Mouse (Mus musculus): ENCODE measurements at regions not wholly inside any gene's neighbourhood (a gene's known extent, or its start where the extent isn't known, plus 50 kb on each side); places are given as distances from the start of the nearest gene placed in this dataset.
"Not testable (repeated sequence)": the region's sequence is repeated elsewhere in the genome, so short reads cannot be mapped to it uniquely, and the experiment has no call there.

- no peak for ATAC-seq (ENCODE audit: insufficient number of reproducible peaks, low FRiP score, low TSS enrichment)
These were observed 167.0 kb upstream of the Ndn start for GRCm38 (mm10) chr7:62179387-62179786.

- ATAC-seq (ENCODE audit: insufficient number of reproducible peaks, low FRiP score, low TSS enrichment): no peak
These were observed 137.8 kb upstream of the Ndn start for GRCm38 (mm10) chr7:62208529-62208928.

- ATAC-seq (ENCODE audit: insufficient number of reproducible peaks, low FRiP score, low TSS enrichment): peak; percentile 61; the same call in 1 of the 2 replicates
These were observed 137.2 kb upstream of the Ndn start for GRCm38 (mm10) chr7:62209117-62209700.

GRCm38 (mm10) chr7:62225184-62225583 is 121.2 kb upstream of the Ndn start:
- ATAC-seq (ENCODE audit: insufficient number of reproducible peaks, low FRiP score, low TSS enrichment): no peak

GRCm38 (mm10) chr7:62227727-62228126 is 118.6 kb upstream of the Ndn start:
- ATAC-seq (ENCODE audit: insufficient number of reproducible peaks, low FRiP score, low TSS enrichment): no peak

GRCm38 (mm10) chr7:62230713-62231112 is 115.7 kb upstream of the Ndn start:
- ATAC-seq (ENCODE audit: insufficient number of reproducible peaks, low FRiP score, low TSS enrichment): no peak

GRCm38 (mm10) chr7:62231120-62231574 is 115.2 kb upstream of the Ndn start:
- no peak for ATAC-seq (ENCODE audit: insufficient number of reproducible peaks, low FRiP score, low TSS enrichment)

- ATAC-seq (ENCODE audit: insufficient number of reproducible peaks, low FRiP score, low TSS enrichment): no peak
These were observed 114.3 kb upstream of the Ndn start for GRCm38 (mm10) chr7:62232076-62232475.

- no peak for ATAC-seq (ENCODE audit: insufficient number of reproducible peaks, low FRiP score, low TSS enrichment)
These were observed 112.3 kb upstream of the Ndn start for GRCm38 (mm10) chr7:62234037-62234436.

GRCm38 (mm10) chr7:62235766-62236165 is 110.6 kb upstream of the Ndn start:
- no peak for ATAC-seq (ENCODE audit: insufficient number of reproducible peaks, low FRiP score, low TSS enrichment)

- ATAC-seq (ENCODE audit: insufficient number of reproducible peaks, low FRiP score, low TSS enrichment): no peak
These were observed 84.7 kb upstream of the Ndn start for GRCm38 (mm10) chr7:62261688-62262114.

- ATAC-seq (ENCODE audit: insufficient number of reproducible peaks, low FRiP score, low TSS enrichment): not testable (repeated sequence)
These were observed 84.2 kb upstream of the Ndn start for GRCm38 (mm10) chr7:62262174-62262573.

- ATAC-seq (ENCODE audit: insufficient number of reproducible peaks, low FRiP score, low TSS enrichment): no peak
These were observed 77.1 kb upstream of the Ndn start for GRCm38 (mm10) chr7:62269156-62269855.

- no peak for ATAC-seq (ENCODE audit: insufficient number of reproducible peaks, low FRiP score, low TSS enrichment)
These were observed 70.2 kb upstream of the Ndn start for GRCm38 (mm10) chr7:62276219-62276618.

GRCm38 (mm10) chr7:62278492-62278891 is 67.9 kb upstream of the Ndn start:
- no peak for ATAC-seq (ENCODE audit: insufficient number of reproducible peaks, low FRiP score, low TSS enrichment)

- ATAC-seq (ENCODE audit: insufficient number of reproducible peaks, low FRiP score, low TSS enrichment): no peak
These were observed 67.3 kb upstream of the Ndn start for GRCm38 (mm10) chr7:62279022-62279421.
